Mouse (Mus musculus) liver, embryonic 13.5 days (tissue): ENCODE measurements around the gene H2al1a. TPM values are rescaled to one million over a fixed set of nuclear protein-coding genes. Genes with fewer than 3 reads are reported as not detected.
"Not testable (repeated sequence)": the region's sequence is repeated elsewhere in the genome, so short reads cannot be mapped to it uniquely, and the experiment has no call there.

Source experiments
- ATAC-seq: fragments of 200-750 bp; cut with Nextera tagmentation; 2 replicates; pipeline ENCODE4 v1.8.0; 2017; ENCODE audit warnings: low read depth, mild to moderate bottlenecking, moderate number of reproducible peaks, moderate library complexity
- DNase-seq: peaks from one replicate; pipeline ENCODE4 v3.0.0; 2022
- H3K27ac ChIP-seq: fragments of 300-500 bp; sonication (generic); 2 replicates; pipeline ENCODE4 v1.5.1; 2015; ENCODE audit warnings: moderate library complexity, mild to moderate bottlenecking, inconsistent platforms
- H3K27me3 ChIP-seq: fragments of 300-500 bp; sonication (generic); 2 replicates; pipeline ENCODE4 v1.6.1; 2015; ENCODE audit warnings: mild to moderate bottlenecking, inconsistent platforms
- H3K36me3 ChIP-seq: fragments of 300-500 bp; sonication (generic); 2 replicates; pipeline ENCODE4 v1.6.1; 2015; ENCODE audit warnings: mild to moderate bottlenecking, inconsistent platforms
- H3K4me1 ChIP-seq: fragments of 300-500 bp; sonication (generic); replicated peaks from 2 replicates; pipeline ENCODE4 v1.6.1; 2015; ENCODE audit warnings: inconsistent platforms
- H3K4me2 ChIP-seq: fragments of 300-500 bp; sonication (generic); 2 replicates; pipeline ENCODE4 v1.6.1; 2015; ENCODE audit warnings: inconsistent platforms, mild to moderate bottlenecking, moderate library complexity
- H3K4me3 ChIP-seq: fragments of 300-500 bp; sonication (generic); replicated peaks from 2 replicates; pipeline ENCODE4 v1.5.1; 2015; ENCODE audit warnings: mild to moderate bottlenecking, inconsistent platforms
- H3K9ac ChIP-seq: fragments of 300-500 bp; sonication (generic); 2 replicates; pipeline ENCODE4 v1.6.1; 2015; ENCODE audit warnings: mild to moderate bottlenecking, inconsistent platforms
- H3K9me3 ChIP-seq: fragments of 300-500 bp; sonication (generic); replicated peaks from 2 replicates; pipeline ENCODE4 v1.6.1; 2016; ENCODE audit warnings: inconsistent platforms
- WGBS: fragments of 180-500 bp; shearing (Covaris S2); methylation state at CpG from one replicate; pipeline ENCODE4 v1.1.7; 2015; ENCODE audit not compliant: insufficient replicate concordance; 5-methylcytosine and 5-hydroxymethylcytosine counted together
- polyA plus RNA-seq: library from polyadenylated mRNA; unstranded; fragments of >200 nt; fragmentation: Nextera tagmentation; extraction: Ambion mirVana; gene quantifications from 2 replicates; pipeline ENCODE4 v1.2.1, GENCODE M21; 2015

The H2al1a gene
- not detected in 2 replicates for polyA plus RNA-seq

DNA sequence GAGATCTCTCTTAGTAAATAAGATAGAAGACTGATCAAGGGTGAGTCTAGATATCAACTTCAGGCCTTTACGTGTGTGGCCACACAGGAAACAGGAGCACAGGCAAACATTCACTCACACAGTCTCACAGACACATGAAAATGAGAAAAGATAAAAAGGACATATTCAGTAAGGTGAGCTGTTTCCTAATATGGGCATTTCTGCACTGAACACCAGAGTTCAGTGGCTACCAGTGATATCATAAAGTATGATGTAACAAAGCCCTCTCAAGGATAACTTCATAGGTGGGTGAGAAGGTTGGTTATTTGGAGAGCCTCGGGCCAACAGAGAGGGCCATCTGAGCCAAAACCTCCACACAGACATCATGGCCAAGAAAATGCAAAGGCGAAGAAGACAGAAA is at the start of gene H2al1a:
H2al1a (plus strand) TSS at position 301 of the 400 bp plus-strand sequence.
- not testable (repeated sequence) for H3K27ac ChIP-seq

DNA sequence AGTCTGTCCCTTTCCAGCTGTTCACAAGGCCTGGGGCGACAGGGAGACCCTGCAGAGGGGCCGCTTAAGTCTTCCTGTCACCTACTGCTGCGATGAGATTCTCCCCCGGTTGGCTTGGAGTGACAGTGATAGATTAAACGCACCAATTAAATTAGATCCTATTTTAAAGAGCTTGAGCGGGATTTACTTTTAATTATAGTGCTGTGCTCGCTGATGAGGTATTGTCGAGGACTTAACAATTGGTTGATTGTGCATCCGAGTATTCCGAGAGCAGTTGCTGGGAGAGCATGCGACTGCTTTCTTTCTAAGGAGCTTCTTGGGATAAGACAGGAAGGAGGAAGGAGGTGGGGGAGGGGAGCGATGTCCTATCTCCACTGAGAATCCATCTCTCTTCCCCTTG is 48.9 kb upstream of the H2al1a start:
- Histone ChIP-seq H3K4me3 (no peak overlapping the region), H3K4me1 (no peaks in the 10 kb centered on the region), H3K36me3 (no peaks in the 10 kb centered on the region), H3K4me2 (no peak overlapping the region), H3K9me3 (no peaks in the 10 kb centered on the region), H3K27me3 (no peaks in the 10 kb centered on the region; the same call in 1 of the 2 replicates), H3K9ac (no peak overlapping the region), H3K27ac (no peak overlapping the region)
- ATAC-seq (no peak), DNase-seq (no peak)
- WGBS: 40% methylated on average over 12 of the region's 12 CpGs

More for the DNA sequence above, at the start of gene H2al1a:
- no CpG with 5 or more reads among the region's 3 CpGs for WGBS
- DNase-seq, H3K4me3 ChIP-seq, H3K9ac ChIP-seq, H3K4me1 ChIP-seq, H3K36me3 ChIP-seq, H3K4me2 ChIP-seq, H3K9me3 ChIP-seq, H3K27me3 ChIP-seq, ATAC-seq: not testable (repeated sequence)

DNA sequence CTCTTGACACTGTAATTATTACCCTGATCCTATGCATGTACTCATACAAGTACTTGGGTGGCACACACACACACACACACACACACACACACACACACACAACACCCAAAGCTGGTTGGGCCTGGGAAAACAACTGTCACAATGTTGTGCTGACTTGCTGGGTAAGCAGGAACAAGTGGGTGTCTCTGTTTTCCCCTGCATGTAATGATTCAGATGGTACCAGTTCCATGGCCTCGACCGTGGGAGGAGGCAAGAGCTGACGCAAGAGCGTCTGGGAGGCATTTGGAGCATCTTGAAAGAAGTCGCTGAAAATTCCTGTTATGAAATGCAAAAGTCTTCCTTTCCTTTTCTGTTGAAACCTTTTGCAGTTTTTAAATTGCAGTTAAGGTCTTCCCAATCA is 45.0 kb upstream of the H2al1a start:
- DNase-seq (no peak), ATAC-seq (no peak)
- no peaks in the 10 kb centered on the region for H3K4me1 ChIP-seq
- H3K4me2 ChIP-seq: no peak overlapping the region
- no peak overlapping the region for H3K27ac ChIP-seq
- H3K36me3 ChIP-seq: no peaks in the 10 kb centered on the region
- no peak overlapping the region for H3K9ac ChIP-seq
- no peaks in the 10 kb centered on the region for H3K9me3 ChIP-seq
- H3K27me3 ChIP-seq: no peaks in the 10 kb centered on the region; the same call in 1 of the 2 replicates
- no peak overlapping the region for H3K4me3 ChIP-seq
- WGBS: 37% methylated on average over 5 of the region's 5 CpGs

DNA sequence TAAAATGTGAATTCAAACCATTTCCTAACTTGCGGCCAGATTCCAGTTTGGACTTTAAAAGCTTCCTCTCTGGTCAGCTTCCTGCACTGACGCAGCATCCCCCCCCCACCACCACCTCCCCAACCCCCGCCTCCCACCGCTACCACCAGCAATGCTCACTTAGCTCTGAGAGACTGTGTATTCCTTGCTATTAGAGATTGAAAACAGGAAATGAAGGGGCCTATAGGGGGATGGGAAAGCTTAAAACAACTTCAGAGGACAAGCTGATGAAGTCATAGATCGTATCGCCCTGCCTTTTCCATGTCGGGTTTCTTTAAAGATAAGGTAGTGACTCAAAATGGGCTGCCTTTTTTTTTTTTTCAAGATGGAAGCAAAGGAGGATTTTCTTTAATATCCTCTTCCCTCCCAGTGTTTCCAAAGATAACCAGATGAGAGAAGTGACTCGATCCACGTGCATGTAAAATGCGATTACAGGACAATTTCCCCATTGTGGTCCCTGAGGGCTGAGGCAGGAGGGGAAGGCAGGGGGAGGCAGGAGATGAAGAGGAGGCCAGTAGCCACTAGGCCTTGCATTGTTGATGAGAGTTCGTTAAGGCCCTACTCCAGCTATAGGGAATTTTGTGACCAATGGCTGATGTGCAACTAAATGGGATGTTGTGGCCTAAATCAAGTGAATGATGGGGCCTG is 44.4 kb upstream of the H2al1a start:
- no peak for ATAC-seq
- no peaks in the 10 kb centered on the region for H3K9me3 ChIP-seq
- WGBS: 26% methylated on average over 11 of the region's 11 CpGs
- H3K4me2 ChIP-seq: no peak overlapping the region
- no peak overlapping the region for H3K27ac ChIP-seq
- no peaks in the 10 kb centered on the region for H3K4me1 ChIP-seq
- DNase-seq: no peak
- H3K36me3 ChIP-seq: no peaks in the 10 kb centered on the region
- no peak overlapping the region for H3K9ac ChIP-seq
- H3K27me3 ChIP-seq: no peaks in the 10 kb centered on the region; the same call in 1 of the 2 replicates
- H3K4me3 ChIP-seq: no peak overlapping the region

DNA sequence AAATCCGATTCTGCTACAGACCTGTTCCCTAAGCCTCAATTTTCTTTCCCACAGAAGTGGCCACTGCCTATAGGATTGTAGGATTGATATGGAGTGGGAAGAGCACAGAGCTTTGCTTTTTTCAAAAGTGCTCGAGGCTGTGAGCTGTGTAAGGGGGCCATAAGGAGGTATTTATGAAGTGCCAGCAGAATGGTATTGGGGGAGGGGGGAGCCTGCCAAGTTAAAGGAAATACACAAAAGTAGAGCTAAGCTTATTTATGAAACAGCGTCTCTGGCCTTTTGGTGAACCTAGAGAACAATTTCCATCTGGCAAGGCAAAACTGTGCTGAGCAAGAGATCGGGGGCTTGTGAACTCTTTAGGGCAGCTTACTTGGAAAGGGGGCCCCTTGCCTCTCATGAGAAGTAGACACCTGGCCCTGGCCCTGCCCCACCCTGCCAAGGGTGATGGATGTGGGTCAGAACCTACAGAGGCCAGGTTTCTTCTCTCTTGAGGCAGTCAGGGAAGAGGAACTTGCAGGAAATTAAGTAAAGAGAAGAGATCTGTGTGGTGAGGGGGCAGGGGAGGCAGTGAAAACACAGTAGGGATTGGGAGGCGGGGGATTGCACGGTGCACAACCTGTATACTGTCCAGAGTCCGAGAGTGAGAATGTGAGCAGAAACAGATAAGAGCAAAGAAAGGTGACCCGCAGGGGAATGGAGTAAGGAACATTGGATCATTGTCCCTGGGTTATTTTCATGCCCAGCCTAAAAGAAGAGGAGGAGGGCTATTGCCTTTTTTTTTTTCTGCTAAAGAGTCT is 43.3 kb upstream of the H2al1a start:
- DNase-seq (no peak), ATAC-seq (no peak)
- Histone ChIP-seq H3K4me2 (no peak overlapping the region), H3K9me3 (no peaks in the 10 kb centered on the region), H3K27me3 (no peaks in the 10 kb centered on the region; the same call in 1 of the 2 replicates), H3K4me3 (no peak overlapping the region), H3K36me3 (no peaks in the 10 kb centered on the region), H3K27ac (no peak overlapping the region), H3K9ac (no peak overlapping the region), H3K4me1 (no peaks in the 10 kb centered on the region)
- WGBS: 34% methylated on average over 8 of the region's 8 CpGs

DNA sequence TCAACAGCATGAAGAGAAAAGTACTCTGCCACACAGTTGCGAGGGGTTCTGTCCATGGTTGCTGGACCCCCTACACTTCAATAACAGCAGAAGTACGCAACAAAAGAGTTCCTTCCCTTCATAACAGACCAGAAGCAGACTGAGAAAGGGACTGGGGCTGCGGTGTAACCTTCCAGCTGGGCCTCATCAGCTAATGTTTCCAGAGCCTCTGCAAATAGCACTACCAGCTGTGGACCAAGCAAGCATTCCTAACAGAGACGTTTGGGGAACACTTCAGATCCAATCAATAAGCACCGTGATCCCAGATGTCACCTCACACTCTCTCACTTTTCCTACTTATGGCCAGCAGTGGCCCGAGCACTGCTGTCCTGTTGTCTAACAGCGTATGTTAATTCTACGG is 34.1 kb upstream of the H2al1a start:
- Histone ChIP-seq H3K27ac (no peak overlapping the region), H3K36me3 (no peaks in the 10 kb centered on the region), H3K4me2 (no peak overlapping the region), H3K27me3 (no peaks in the 10 kb centered on the region; the same call in 1 of the 2 replicates), H3K9ac (no peak overlapping the region), H3K4me1 (no peaks in the 10 kb centered on the region), H3K4me3 (no peak overlapping the region), H3K9me3 (no peaks in the 10 kb centered on the region)
- ATAC-seq (no peak), DNase-seq (no peak)
- WGBS: 61% methylated on average over 8 of the region's 8 CpGs

DNA sequence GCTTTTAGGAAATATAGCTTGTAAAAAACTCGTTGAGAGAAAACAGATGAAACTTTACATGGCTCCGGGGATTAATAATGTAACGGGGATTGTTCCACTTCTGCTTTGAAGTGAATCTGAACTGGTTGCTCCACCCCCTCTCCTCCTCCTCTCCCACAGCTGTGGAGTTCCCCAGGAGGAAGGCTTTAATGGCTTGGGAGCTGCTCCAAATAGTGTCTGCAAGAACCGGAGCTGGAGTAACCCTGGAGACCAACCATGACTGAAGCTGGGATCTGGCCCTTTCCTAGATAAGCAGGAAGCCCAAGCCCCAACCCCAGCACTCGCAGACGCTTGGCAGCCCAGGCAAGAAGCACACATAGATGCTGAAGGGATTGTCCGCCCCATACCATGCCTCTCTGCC is 31.3 kb upstream of the H2al1a start:
- no peak for DNase-seq
- no peaks in the 10 kb centered on the region for H3K9me3 ChIP-seq
- no peaks in the 10 kb centered on the region for H3K4me1 ChIP-seq
- no peak overlapping the region for H3K9ac ChIP-seq
- no peaks in the 10 kb centered on the region; the same call in 1 of the 2 replicates for H3K27me3 ChIP-seq
- H3K36me3 ChIP-seq: no peaks in the 10 kb centered on the region
- 54% methylated on average over 7 of the region's 7 CpGs for WGBS
- no peak for ATAC-seq
- no peak overlapping the region for H3K27ac ChIP-seq
- H3K4me2 ChIP-seq: no peak overlapping the region
- H3K4me3 ChIP-seq: no peak overlapping the region

DNA sequence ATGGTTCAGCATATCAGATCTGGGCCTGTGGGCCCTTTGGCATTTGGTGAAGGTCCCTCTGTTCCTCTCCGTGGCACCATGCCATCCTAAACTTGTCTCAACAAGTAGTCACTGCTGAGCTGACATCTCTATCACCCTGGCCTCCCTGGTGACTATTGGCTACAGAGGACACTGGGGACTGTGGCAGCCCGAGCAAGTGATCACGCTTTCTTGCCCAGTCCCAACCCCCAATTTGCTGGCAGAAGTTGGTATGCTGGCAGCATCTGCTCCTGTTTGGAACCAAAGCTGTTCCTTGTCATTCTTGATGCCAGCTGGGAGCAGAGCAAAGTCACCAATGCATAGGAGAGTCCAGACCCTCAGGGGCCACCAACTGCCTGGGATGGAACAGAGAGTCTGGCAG is 30.0 kb upstream of the H2al1a start:
- H3K4me1 ChIP-seq: no peaks in the 10 kb centered on the region
- DNase-seq (no peak), ATAC-seq (no peak)
- no peak overlapping the region for H3K27ac ChIP-seq
- 74% methylated on average over 3 of the region's 3 CpGs for WGBS
- no peak overlapping the region for H3K4me3 ChIP-seq
- no peak overlapping the region for H3K9ac ChIP-seq
- H3K36me3 ChIP-seq: no peaks in the 10 kb centered on the region
- no peak overlapping the region for H3K4me2 ChIP-seq
- H3K27me3 ChIP-seq: no peaks in the 10 kb centered on the region; the same call in 1 of the 2 replicates
- H3K9me3 ChIP-seq: no peaks in the 10 kb centered on the region

DNA sequence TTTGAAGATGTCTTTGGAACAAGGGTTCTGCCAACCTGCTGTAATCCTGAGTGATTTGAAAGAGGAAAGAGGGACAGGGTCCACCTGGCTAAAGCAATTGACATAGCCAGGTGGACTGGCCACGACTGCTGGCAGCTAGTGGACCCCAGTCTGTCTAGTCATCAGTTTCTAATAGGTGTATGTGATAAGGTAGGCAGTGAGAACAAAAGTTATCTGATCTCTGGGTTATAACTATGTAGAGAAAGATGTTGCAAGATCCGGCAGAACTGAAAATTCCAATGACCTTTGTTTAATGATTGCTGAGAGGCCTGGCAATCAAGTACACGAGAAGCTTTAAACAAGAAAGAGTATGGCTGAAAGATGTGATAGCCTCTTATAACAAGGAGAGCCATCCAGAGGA is 25.9 kb upstream of the H2al1a start:
- H3K4me3 ChIP-seq: no peak overlapping the region
- 49% methylated on average over 3 of the region's 3 CpGs for WGBS
- H3K9me3 ChIP-seq: no peaks in the 10 kb centered on the region
- H3K27me3 ChIP-seq: no peaks in the 10 kb centered on the region
- no peak overlapping the region for H3K27ac ChIP-seq
- H3K36me3 ChIP-seq: no peaks in the 10 kb centered on the region
- ATAC-seq (no peak), DNase-seq (no peak)
- no peak overlapping the region for H3K9ac ChIP-seq
- H3K4me1 ChIP-seq: no peaks in the 10 kb centered on the region
- no peak overlapping the region for H3K4me2 ChIP-seq

DNA sequence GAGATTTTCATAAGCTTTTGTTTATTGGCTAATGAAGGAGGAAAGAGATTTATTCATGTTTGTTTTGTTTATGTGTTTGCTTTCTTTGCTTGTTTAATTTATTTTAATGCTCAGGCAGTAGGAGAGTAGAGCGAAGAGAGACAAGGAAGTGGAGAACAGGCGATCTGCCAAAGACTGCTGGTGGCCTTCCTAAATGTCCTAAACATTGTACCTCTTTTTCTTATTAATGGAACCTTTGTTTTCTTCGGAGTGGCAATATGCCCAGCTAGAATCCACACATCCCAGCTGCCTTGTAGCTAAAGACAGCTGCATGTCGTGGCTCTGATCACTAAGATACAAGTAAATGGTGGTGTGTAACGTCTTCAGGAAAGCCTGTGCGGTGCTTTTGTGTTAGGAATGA is 22.0 kb upstream of the H2al1a start:
- DNase-seq (no peak), ATAC-seq (no peak)
- Histone ChIP-seq H3K4me2 (no peak overlapping the region), H3K27me3 (no peaks in the 10 kb centered on the region), H3K27ac (no peak overlapping the region), H3K36me3 (no peaks in the 10 kb centered on the region), H3K4me3 (no peak overlapping the region), H3K9me3 (no peaks in the 10 kb centered on the region), H3K4me1 (no peaks in the 10 kb centered on the region), H3K9ac (no peak overlapping the region)
- 57% methylated on average over 6 of the region's 6 CpGs for WGBS

DNA sequence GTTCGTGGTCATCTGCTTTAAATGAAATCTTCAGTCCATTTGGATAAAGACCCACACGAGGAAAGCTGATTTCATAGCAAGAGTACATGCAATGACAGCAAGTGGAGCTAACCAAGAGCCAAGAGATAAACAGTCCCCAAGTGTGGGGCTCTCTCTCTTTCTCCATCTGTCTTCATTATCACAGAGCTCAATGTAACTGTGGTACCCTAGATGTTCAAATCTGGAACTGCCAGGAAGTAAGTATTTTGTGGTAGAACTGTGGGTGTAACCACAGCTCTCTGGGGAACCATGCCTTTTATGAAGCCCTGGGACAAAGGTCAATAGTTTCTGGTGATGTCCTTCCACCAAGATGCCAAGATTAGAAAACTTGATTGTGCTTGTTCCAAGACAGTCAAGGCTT is 18.3 kb upstream of the H2al1a start:
- WGBS: 39% methylated on average over 2 of the region's 2 CpGs
- no peak overlapping the region for H3K27ac ChIP-seq

More for the DNA sequence above, 18.3 kb upstream of the H2al1a start:
- DNase-seq (no peak), ATAC-seq (no peak)
- Histone ChIP-seq H3K27me3 (no peaks in the 10 kb centered on the region), H3K4me3 (no peak overlapping the region), H3K4me2 (no peak overlapping the region), H3K36me3 (no peaks in the 10 kb centered on the region), H3K4me1 (no peaks in the 10 kb centered on the region), H3K9me3 (no peaks in the 10 kb centered on the region), H3K9ac (no peak overlapping the region)
